Mouse (Mus musculus) lung, postnatal 0 days (tissue): ENCODE measurements around the gene Tbc1d2b. TPM values are rescaled to one million over a fixed set of nuclear protein-coding genes. Genes with fewer than 3 reads are reported as not detected.

Experiments
- ATAC-seq: fragments of 200-750 bp; cut with Nextera tagmentation; 2 replicates; pipeline ENCODE4 v1.8.0; 2017; ENCODE audit warnings: moderate library complexity
- DNase-seq: peaks from one replicate; pipeline ENCODE4 v3.0.0-alpha.2; 2016; ENCODE audit warnings: low spot score
- H3K27ac ChIP-seq: fragments of 300-500 bp; sonication (generic); 2 replicates; pipeline ENCODE4 v1.5.1; 2014; ENCODE audit warnings: antibody characterized with exemption, mild to moderate bottlenecking, low read length, mixed read lengths
- H3K27me3 ChIP-seq: fragments of 300-500 bp; sonication (generic); replicated peaks from 2 replicates; pipeline ENCODE4 v1.6.1; 2014; ENCODE audit warnings: low read length, mixed read lengths; ENCODE audit not compliant: insufficient read depth
- H3K36me3 ChIP-seq: fragments of 300-500 bp; sonication (generic); 2 replicates; pipeline ENCODE4 v1.6.1; 2014; ENCODE audit warnings: low read length, mixed read lengths; ENCODE audit not compliant: insufficient read depth
- H3K4me1 ChIP-seq: fragments of 300-500 bp; sonication (generic); 2 replicates; pipeline ENCODE4 v1.6.1; 2014; ENCODE audit warnings: antibody characterized with exemption, low read depth, low read length, mixed read lengths; ENCODE audit not compliant: insufficient read depth
- H3K4me2 ChIP-seq: fragments of 300-500 bp; sonication (generic); replicated peaks from 2 replicates; pipeline ENCODE4 v1.6.1; 2014; ENCODE audit warnings: low read depth, mild to moderate bottlenecking, low read length, moderate library complexity, mixed read lengths
- H3K4me3 ChIP-seq: fragments of 300-500 bp; sonication (generic); 2 replicates; pipeline ENCODE4 v1.5.1; 2014; ENCODE audit warnings: low read depth, low read length
- H3K9ac ChIP-seq: fragments of 300-500 bp; sonication (generic); replicated peaks from 2 replicates; pipeline ENCODE4 v1.6.1; 2014; ENCODE audit warnings: low read depth, mild to moderate bottlenecking
- H3K9me3 ChIP-seq: fragments of 300-500 bp; sonication (generic); 2 replicates; pipeline ENCODE4 v1.6.1; 2016; ENCODE audit warnings: low read length, mixed read lengths
- CTCF ChIP-seq: IDR thresholded peaks from 2 replicates; pipeline ENCODE4 v1.5.1; 2016; ENCODE audit warnings: antibody characterized with exemption, mild to moderate bottlenecking
- EP300 ChIP-seq: IDR thresholded peaks from 2 replicates; pipeline ENCODE4 v1.6.1; 2016; ENCODE audit warnings: antibody characterized with exemption, mild to moderate bottlenecking, control low read depth
- WGBS: fragments of 180-500 bp; shearing (Covaris S2); extraction: QIAGEN DNeasy Blood & Tissue Kit; methylation state at CpG from one replicate; pipeline ENCODE4 v1.1.7; 2014; 5-methylcytosine and 5-hydroxymethylcytosine counted together
- polyA plus RNA-seq: library from polyadenylated mRNA; unstranded; fragments of >200 nt; fragmentation: Nextera tagmentation; extraction: Ambion mirVana; gene quantifications from 2 replicates; pipeline ENCODE4 v1.2.1, GENCODE M21; 2015

The Tbc1d2b gene
- polyA plus RNA-seq, 1 experiment from 2014 or later, result 9.5 TPM

GRCm38 (mm10) chr9:90275906-90276305, 5.3 kb upstream of the Tbc1d2b start:
- H3K4me2 ChIP-seq, result no peak overlapping the region
- H3K36me3 ChIP-seq, result no peaks in the 10 kb centered on the region
- H3K9me3 ChIP-seq, result no peaks in the 10 kb centered on the region
- H3K27ac ChIP-seq, result peak overlapping the region; percentile 23; the same call in 1 of the 2 replicates
- DNase-seq (no peak), ATAC-seq (0 out of 2 replicates have a peak, but pooled peaks have one; percentile 4)
- WGBS, result 69% methylated on average over 5 of the region's 5 CpGs
- no peaks in the 10 kb centered on the region for H3K27me3 ChIP-seq
- no peak overlapping the region for H3K4me3 ChIP-seq
- TF ChIP-seq CTCF (no peak), EP300 (no peak)
- H3K4me1 ChIP-seq, result peaks cover 21% of the 10 kb centered on the region; the same call in 1 of the 2 replicates
- no peak overlapping the region for H3K9ac ChIP-seq

GRCm38 (mm10) chr9:90275500-90275899, 4.9 kb upstream of the Tbc1d2b start:
- Histone ChIP-seq H3K4me3 (no peak overlapping the region), H3K9me3 (no peaks in the 10 kb centered on the region), H3K9ac (no peak overlapping the region), H3K4me2 (no peak overlapping the region), H3K27me3 (no peaks in the 10 kb centered on the region), H3K36me3 (no peaks in the 10 kb centered on the region), H3K4me1 (peaks cover 21% of the 10 kb centered on the region; the same call in 1 of the 2 replicates), H3K27ac (peak overlapping the region; percentile 44)
- peak; percentile 72 for ATAC-seq
- WGBS, result 30% methylated on average over 2 of the region's 2 CpGs
- peak; percentile 83 for DNase-seq
- TF ChIP-seq CTCF, result no peak
- TF ChIP-seq EP300, result peak; percentile 77; the same call in 1 of the 2 replicates

- DNase-seq (peak; percentile 41), ATAC-seq (no peak)
- H3K36me3 ChIP-seq, result no peaks in the 10 kb centered on the region
- no peak overlapping the region for H3K9ac ChIP-seq
- TF ChIP-seq CTCF (no peak), EP300 (no peak)
- WGBS, result 44% methylated on average over 3 of the region's 3 CpGs
- H3K4me3 ChIP-seq, result no peak overlapping the region
- no peaks in the 10 kb centered on the region for H3K9me3 ChIP-seq
- no peaks in the 10 kb centered on the region for H3K27me3 ChIP-seq
- H3K4me1 ChIP-seq, result peaks cover 24% of the 10 kb centered on the region; the same call in 1 of the 2 replicates
- no peak overlapping the region for H3K4me2 ChIP-seq
- peak overlapping the region; percentile 44; the same call in 1 of the 2 replicates for H3K27ac ChIP-seq
These were observed 3.9 kb upstream of the Tbc1d2b start for GRCm38 (mm10) chr9:90274516-90274915.

GRCm38 (mm10) chr9:90272346-90272745, 1.7 kb upstream of the Tbc1d2b start:
- WGBS, result 75% methylated on average over 12 of the region's 12 CpGs
- ATAC-seq, result no peak

GRCm38 (mm10) chr9:90271541-90272090, 1.0 kb upstream of the Tbc1d2b start:
- H3K4me3 ChIP-seq, result no peak overlapping the region
- H3K27ac ChIP-seq, result peak overlapping the region; percentile 47; the same call in 1 of the 2 replicates
- H3K4me2 ChIP-seq, result no peak overlapping the region; the same call in 1 of the 2 replicates
- no peaks in the 10 kb centered on the region for H3K9me3 ChIP-seq
- no peaks in the 10 kb centered on the region for H3K27me3 ChIP-seq
- H3K36me3 ChIP-seq, result no peaks in the 10 kb centered on the region
- TF ChIP-seq EP300, result 0 out of 2 replicates have a peak, but pooled peaks have one; percentile 50
- no peak for TF ChIP-seq CTCF
- DNase-seq (peak; percentile 68), ATAC-seq (no peak)
- peaks cover 30% of the 10 kb centered on the region for H3K4me1 ChIP-seq
- no peak overlapping the region for H3K9ac ChIP-seq
- 48% methylated on average over 5 of the region's 5 CpGs for WGBS

More at GRCm38 (mm10) chr9:90272346-90272745, 1.7 kb upstream of the Tbc1d2b start:
- Histone ChIP-seq H3K27me3 (no peaks in the 10 kb centered on the region), H3K4me1 (peaks cover 30% of the 10 kb centered on the region), H3K9me3 (no peaks in the 10 kb centered on the region), H3K36me3 (no peaks in the 10 kb centered on the region), H3K4me2 (no peak overlapping the region), H3K4me3 (no peak overlapping the region), H3K9ac (no peak overlapping the region), H3K27ac (no peak overlapping the region; the same call in 1 of the 2 replicates)
- no peak for DNase-seq
- TF ChIP-seq CTCF, result no peak
- no peak for TF ChIP-seq EP300

- DNase-seq, result peak; percentile 87
- TF ChIP-seq CTCF, result no peak
- no peak for TF ChIP-seq EP300
- Histone ChIP-seq H3K27ac (peak overlapping the region; percentile 85), H3K4me3 (peak overlapping the region; percentile 86), H3K4me2 (peak overlapping the region; percentile 87), H3K9me3 (no peaks in the 10 kb centered on the region), H3K27me3 (no peaks in the 10 kb centered on the region), H3K36me3 (no peaks in the 10 kb centered on the region), H3K4me1 (peaks cover 30% of the 10 kb centered on the region), H3K9ac (peak overlapping the region; percentile 66)
- peak; percentile 65 for ATAC-seq
- 2% methylated on average over 11 of the region's 11 CpGs for WGBS
These were observed 316 bp upstream of the Tbc1d2b start for GRCm38 (mm10) chr9:90270944-90271295.
